Comparison of ENCODE assay signal across 26 mouse cellular contexts in the genomic region with DNA sequence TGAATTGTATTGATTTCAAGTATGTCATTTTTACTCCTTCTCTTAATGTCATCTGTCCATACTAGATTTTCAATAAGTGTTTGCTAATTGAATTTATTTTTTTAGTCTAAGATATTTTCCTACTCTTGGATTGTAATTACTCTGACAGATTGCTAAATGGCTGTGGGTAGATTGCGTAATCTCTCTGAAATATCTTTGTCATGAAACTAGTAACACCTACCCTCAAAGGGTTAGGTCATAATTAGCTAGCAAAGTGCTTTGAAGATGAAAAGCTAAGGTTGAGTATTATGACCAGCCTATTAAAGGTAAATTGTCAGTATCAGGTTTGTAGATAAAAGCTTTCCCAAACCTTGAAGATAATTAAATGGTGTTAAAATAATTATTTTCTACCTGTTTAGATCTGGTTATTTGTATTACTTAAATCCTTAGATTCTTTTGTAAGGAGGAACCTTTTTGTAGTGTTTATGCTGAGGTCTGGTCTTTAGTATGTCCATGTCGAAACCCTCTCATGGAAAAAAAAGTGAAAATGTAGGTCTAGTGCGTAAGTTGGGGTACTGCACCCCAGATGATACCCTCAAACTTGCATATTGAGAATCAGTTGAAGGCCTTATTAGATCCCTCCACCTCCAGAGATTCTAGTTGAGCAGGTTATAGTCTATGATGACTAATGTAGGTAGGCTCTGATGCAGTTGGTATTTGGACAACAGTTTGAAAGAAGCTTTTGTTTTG. TPM values are rescaled to one million over a fixed set of nuclear protein-coding genes. Genes with fewer than 3 reads are reported as not detected.
DNase-seq lines count a peak whose midpoint lies in the region; ATAC-seq and TF ChIP-seq lines count a peak whose summit lies in the region.
"Had no signal": no experiment of that assay in that cellular context is flagged by ENCODE, and none has a peak within 500 bp of the region (broad histone marks: within the 10 kb centered on the region; RNA-seq: fewer than 3 reads in every experiment).

No protein-coding gene starts in this region.

- H3K9ac ChIP-seq in intestine, embryonic 14.5 days (ENCODE audit: low read length), result no peak overlapping the region
- H3K9ac ChIP-seq in intestine, postnatal 0 days (ENCODE audit: low read depth, low read length), result no peak overlapping the region
- no peak overlapping the region for H3K9ac ChIP-seq in forebrain, embryonic 13.5 days
- H3K9ac ChIP-seq: forebrain, embryonic 12.5 days; heart, embryonic 12.5 days; hindbrain, embryonic 14.5 days; kidney, embryonic 15.5 days; limb, embryonic 15.5 days; liver, embryonic 15.5 days; lung, embryonic 15.5 days; midbrain, embryonic 12.5 days had no signal

- H3K4me2 ChIP-seq in intestine, embryonic 14.5 days (ENCODE audit: low read length), result no peak overlapping the region
- no peak overlapping the region for H3K4me2 ChIP-seq in intestine, postnatal 0 days (replicated peaks; ENCODE audit: low read depth)
- no peak overlapping the region for H3K4me2 ChIP-seq in forebrain, embryonic 13.5 days
- H3K4me2 ChIP-seq: forebrain, embryonic 12.5 days; heart, embryonic 12.5 days; hindbrain, embryonic 14.5 days; kidney, embryonic 15.5 days; limb, embryonic 15.5 days; liver, embryonic 15.5 days; lung, embryonic 15.5 days; midbrain, embryonic 12.5 days had no signal

- H3K27ac ChIP-seq in intestine, embryonic 14.5 days (ENCODE audit: low read depth), result no peak overlapping the region
- H3K27ac ChIP-seq in intestine, postnatal 0 days (ENCODE audit: low read depth, low read length), result no peak overlapping the region
- no peak overlapping the region for H3K27ac ChIP-seq in forebrain, embryonic 13.5 days
- H3K27ac ChIP-seq: forebrain, embryonic 12.5 days; heart, adult 2 months; hindbrain, embryonic 14.5 days; kidney, embryonic 15.5 days; limb, embryonic 10.5 days; limb, embryonic 15.5 days; liver, embryonic 15.5 days; lung, embryonic 15.5 days; midbrain, embryonic 12.5 days had no signal

- H3K4me3 ChIP-seq in intestine, embryonic 14.5 days (ENCODE audit: low read depth, low read length), result no peak overlapping the region
- no peak overlapping the region for H3K4me3 ChIP-seq in intestine, postnatal 0 days (ENCODE audit: low read depth, low read length)
- H3K4me3 ChIP-seq in forebrain, embryonic 13.5 days, result no peak overlapping the region
- H3K4me3 ChIP-seq: erythroblast, embryonic 14.5 days; forebrain, embryonic 12.5 days; heart, adult 2 months; heart, embryonic 12.5 days; kidney, embryonic 15.5 days; limb, embryonic 10.5 days; limb, embryonic 15.5 days; liver, embryonic 15.5 days; lung, embryonic 15.5 days; megakaryocyte, embryonic 14.5 days; midbrain, embryonic 12.5 days had no signal

- TF ChIP-seq CTCF in intestine, postnatal 0 days (IDR thresholded peaks at IDR 0.05; ENCODE audit: low read depth), result no peak

- peak; percentile 23 for DNase-seq in intestine, embryonic 14.5 days (ENCODE audit: low spot score)
- DNase-seq in lung, postnatal 36 days, result peak; percentile 45
- DNase-seq in lung, postnatal 14 days, result no peak
- no peak for DNase-seq in cerebellum, adult 18-20 months
- DNase-seq: adrenal gland, postnatal 25 days; cerebellum, adult 11-12 months; cerebellum, postnatal 10 days; gastrocnemius, postnatal 25 days; heart, adult 2 months; kidney, adult 18-20 months; kidney, postnatal 25 days; right cerebral cortex, postnatal 14 days had no signal

- ATAC-seq in intestine, embryonic 14.5 days (replicated peaks; ENCODE audit: low FRiP score, low TSS enrichment, low read depth), result no peak
- no peak for ATAC-seq in intestine, postnatal 0 days
- peak; percentile 80 for ATAC-seq in megakaryocyte, adult 5-6 weeks (ENCODE audit: poor library complexity, severe bottlenecking)
- no peak for ATAC-seq in forebrain, embryonic 13.5 days

- no peaks in the 10 kb centered on the region for H3K36me3 ChIP-seq in intestine, embryonic 14.5 days (ENCODE audit: control insufficient read depth, insufficient read depth, low read length)
- no peaks in the 10 kb centered on the region for H3K36me3 ChIP-seq in intestine, postnatal 0 days (ENCODE audit: control insufficient read depth, insufficient read depth)
- H3K36me3 ChIP-seq in forebrain, embryonic 13.5 days (ENCODE audit: poor library complexity, severe bottlenecking), result no peaks in the 10 kb centered on the region
- H3K36me3 ChIP-seq: forebrain, embryonic 12.5 days; heart, embryonic 12.5 days; kidney, embryonic 15.5 days; limb, embryonic 15.5 days; liver, embryonic 15.5 days; lung, embryonic 15.5 days; midbrain, embryonic 12.5 days had no signal

- H3K9me3 ChIP-seq in intestine, embryonic 14.5 days (ENCODE audit: control insufficient read depth, low read length), result no peaks in the 10 kb centered on the region
- H3K9me3 ChIP-seq in intestine, postnatal 0 days (ENCODE audit: control insufficient read depth), result no peaks in the 10 kb centered on the region
- no peaks in the 10 kb centered on the region for H3K9me3 ChIP-seq in forebrain, embryonic 13.5 days (replicated peaks)
- H3K9me3 ChIP-seq: forebrain, embryonic 12.5 days; heart, embryonic 12.5 days; kidney, embryonic 15.5 days; limb, embryonic 10.5 days; limb, embryonic 15.5 days; liver, embryonic 15.5 days; lung, embryonic 15.5 days; megakaryocyte, embryonic 14.5 days; midbrain, embryonic 12.5 days had no signal

- no peaks in the 10 kb centered on the region; the same call in 1 of the 2 replicates for H3K4me1 ChIP-seq in intestine, embryonic 14.5 days (replicated peaks; ENCODE audit: control insufficient read depth, insufficient read depth, low read length)
- H3K4me1 ChIP-seq in intestine, postnatal 0 days (replicated peaks; ENCODE audit: control insufficient read depth, insufficient read depth, low read length), result no peaks in the 10 kb centered on the region
- H3K4me1 ChIP-seq in forebrain, embryonic 13.5 days, result 0 out of 2 replicates have a peak, but pooled peaks cover 4% of the 10 kb centered on the region
- H3K4me1 ChIP-seq: forebrain, embryonic 12.5 days; kidney, embryonic 15.5 days; limb, embryonic 10.5 days; limb, embryonic 15.5 days; midbrain, embryonic 12.5 days had no signal

- no peaks in the 10 kb centered on the region for H3K27me3 ChIP-seq in intestine, embryonic 14.5 days (replicated peaks; ENCODE audit: control insufficient read depth, insufficient read depth, low read length)
- H3K27me3 ChIP-seq in intestine, postnatal 0 days (replicated peaks; ENCODE audit: control insufficient read depth, insufficient read depth, low read length), result no peaks in the 10 kb centered on the region
- no peaks in the 10 kb centered on the region for H3K27me3 ChIP-seq in forebrain, embryonic 13.5 days
- H3K27me3 ChIP-seq: forebrain, embryonic 12.5 days; heart, embryonic 12.5 days; kidney, embryonic 15.5 days; limb, embryonic 15.5 days; liver, embryonic 15.5 days; lung, embryonic 15.5 days; megakaryocyte, embryonic 14.5 days; midbrain, embryonic 12.5 days had no signal

- WGBS in intestine, embryonic 14.5 days, result 96% methylated on average over 3 of the region's 3 CpGs
- 89% methylated on average over 3 of the region's 3 CpGs for WGBS in intestine, postnatal 0 days
- WGBS in forebrain, embryonic 13.5 days, result 88% methylated on average over 3 of the region's 3 CpGs

RNA-seq across cellular contexts. Expression of a gene that starts 13.8 kb away (rescaled TPM):
- polyA plus RNA-seq in intestine, embryonic 14.5 days (2014; fragmentation: Nextera tagmentation; extraction: Ambion mirVana), result 15.1 and 16.5 TPM in 2 replicates
- 5.5 and 7.6 TPM in 2 replicates for polyA plus RNA-seq in intestine, postnatal 0 days (2015; fragmentation: Nextera tagmentation; extraction: Ambion mirVana)
- 79.0 and 90.2 TPM in 2 replicates for total RNA-seq in megakaryocyte, adult 5-6 weeks (2015)
- 56.8 and 63.5 TPM in 2 replicates for total RNA-seq in megakaryocyte, adult 5-6 weeks (2017)
- polyA plus RNA-seq in forebrain, embryonic 13.5 days (2015; fragmentation: Nextera tagmentation; extraction: Ambion mirVana), result 14.5 and 14.7 TPM in 2 replicates

RNA-seq across cellular contexts. Expression of a gene that starts 23.5 kb away (rescaled TPM):
- polyA plus RNA-seq in intestine, embryonic 14.5 days (2014; fragmentation: Nextera tagmentation; extraction: Ambion mirVana), result 26.5 and 30.0 TPM in 2 replicates
- polyA plus RNA-seq in intestine, postnatal 0 days (2015; fragmentation: Nextera tagmentation; extraction: Ambion mirVana), result 45.0 and 49.3 TPM in 2 replicates
- 9.1 and 10.9 TPM in 2 replicates for total RNA-seq in megakaryocyte, adult 5-6 weeks (2015)
- 18.6 and 22.8 TPM in 2 replicates for total RNA-seq in megakaryocyte, adult 5-6 weeks (2017)
- 44.6 and 47.2 TPM in 2 replicates for polyA plus RNA-seq in forebrain, embryonic 13.5 days (2015; fragmentation: Nextera tagmentation; extraction: Ambion mirVana)

RNA-seq across cellular contexts. Expression of a gene that starts 56.8 kb away (rescaled TPM):
- 0.81 and 1.1 TPM in 2 replicates for polyA plus RNA-seq in intestine, embryonic 14.5 days (2014; fragmentation: Nextera tagmentation; extraction: Ambion mirVana)
- 0.55 and 0.61 TPM in 2 replicates for polyA plus RNA-seq in intestine, postnatal 0 days (2015; fragmentation: Nextera tagmentation; extraction: Ambion mirVana)
- 0.40 and 3.2 TPM in 2 replicates for total RNA-seq in megakaryocyte, adult 5-6 weeks (2015)
- 0.81 and 1.2 TPM in 2 replicates for total RNA-seq in megakaryocyte, adult 5-6 weeks (2017)
- polyA plus RNA-seq in forebrain, embryonic 13.5 days (2015; fragmentation: Nextera tagmentation; extraction: Ambion mirVana), result 0.97 and 1.3 TPM in 2 replicates

Comparison
In these comparisons a context has a peak if more than half of its experiments do, and no peak if none do; other contexts are left out.
1. DNase-seq: peak in intestine, embryonic 14.5 days (single experiment) and lung, postnatal 36 days (single experiment); none in lung, postnatal 14 days (single experiment) and cerebellum, adult 18-20 months (0 of 2).